Mouse (Mus musculus): ENCODE data around the gene Rpl11. TPM values are rescaled to one million over a fixed set of nuclear protein-coding genes. Genes with fewer than 3 reads are reported as not detected.
"Not testable (repeated sequence)": the region's sequence is repeated elsewhere in the genome, so short reads cannot be mapped to it uniquely, and the experiment has no call there.

The Rpl11 gene
- 575 and 596 TPM in 2 replicates for polyA plus RNA-seq (2014; fragmentation: Nextera tagmentation; extraction: Ambion mirVana)

GRCm38 (mm10) chr4:136053247-136053596 lies at the start of gene Rpl11:
Gene Rpl11, minus strand, starts transcription at chr4:136053428.
- Histone ChIP-seq H3K4me1 (replicated peaks; ENCODE audit: control insufficient read depth, insufficient read depth, low read length) (peaks cover 17% of the 10 kb centered on the region), H3K9ac (ENCODE audit: low read length) (peak within 1 kb of the TSS; percentile 95), H3K27ac (ENCODE audit: low read depth) (peak within 1 kb of the TSS; percentile 93), H3K4me2 (ENCODE audit: low read length) (peak within 1 kb of the TSS; percentile 100), H3K27me3 (replicated peaks; ENCODE audit: control insufficient read depth, insufficient read depth, low read length) (no peaks in the 10 kb centered on the region), H3K4me3 (ENCODE audit: low read depth, low read length) (peak within 1 kb of the TSS; percentile 94), H3K36me3 (ENCODE audit: control insufficient read depth, insufficient read depth, low read length) (peaks cover 41% of the 10 kb centered on the region), H3K9me3 (ENCODE audit: control insufficient read depth, low read length) (no peaks in the 10 kb centered on the region)
- ATAC-seq (replicated peaks; ENCODE audit: low FRiP score, low TSS enrichment, low read depth) (peak; percentile 94), DNase-seq (ENCODE audit: low spot score) (peak; percentile 95)
- WGBS: under 1% methylated on average over 21 of the region's 21 CpGs

DNA sequence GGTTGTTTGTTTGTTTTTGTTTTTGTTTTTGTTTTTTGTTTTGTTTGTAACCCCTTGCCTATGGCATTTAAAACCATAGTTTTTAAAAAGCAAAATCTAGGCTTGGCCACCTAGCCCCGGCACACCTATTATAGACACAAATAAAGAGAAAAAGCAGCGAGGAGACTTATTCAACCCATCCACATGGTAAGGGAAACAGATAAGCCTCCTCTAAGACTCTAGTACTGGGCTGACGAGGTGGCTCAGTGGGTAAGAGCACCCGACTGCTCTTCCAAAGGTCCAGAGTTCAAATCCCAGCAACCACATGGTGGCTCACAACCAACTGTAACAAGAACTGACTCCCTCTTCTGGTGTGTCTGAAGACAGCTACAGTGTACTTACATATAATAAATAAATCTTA lies 48.5 kb upstream of the Rpl11 start:
- H3K4me3 ChIP-seq (ENCODE audit: low read depth, low read length); H3K36me3 ChIP-seq (ENCODE audit: control insufficient read depth, insufficient read depth, low read length); H3K27ac ChIP-seq (ENCODE audit: low read depth); H3K27me3 ChIP-seq (replicated peaks; ENCODE audit: control insufficient read depth, insufficient read depth, low read length); H3K4me2 ChIP-seq (ENCODE audit: low read length); ATAC-seq (replicated peaks; ENCODE audit: low FRiP score, low TSS enrichment, low read depth); H3K9me3 ChIP-seq (ENCODE audit: control insufficient read depth, low read length); DNase-seq (ENCODE audit: low spot score); H3K4me1 ChIP-seq (replicated peaks; ENCODE audit: control insufficient read depth, insufficient read depth, low read length); H3K9ac ChIP-seq (ENCODE audit: low read length): not testable (repeated sequence)
- WGBS: 82% methylated on average over 4 of the region's 4 CpGs

DNA sequence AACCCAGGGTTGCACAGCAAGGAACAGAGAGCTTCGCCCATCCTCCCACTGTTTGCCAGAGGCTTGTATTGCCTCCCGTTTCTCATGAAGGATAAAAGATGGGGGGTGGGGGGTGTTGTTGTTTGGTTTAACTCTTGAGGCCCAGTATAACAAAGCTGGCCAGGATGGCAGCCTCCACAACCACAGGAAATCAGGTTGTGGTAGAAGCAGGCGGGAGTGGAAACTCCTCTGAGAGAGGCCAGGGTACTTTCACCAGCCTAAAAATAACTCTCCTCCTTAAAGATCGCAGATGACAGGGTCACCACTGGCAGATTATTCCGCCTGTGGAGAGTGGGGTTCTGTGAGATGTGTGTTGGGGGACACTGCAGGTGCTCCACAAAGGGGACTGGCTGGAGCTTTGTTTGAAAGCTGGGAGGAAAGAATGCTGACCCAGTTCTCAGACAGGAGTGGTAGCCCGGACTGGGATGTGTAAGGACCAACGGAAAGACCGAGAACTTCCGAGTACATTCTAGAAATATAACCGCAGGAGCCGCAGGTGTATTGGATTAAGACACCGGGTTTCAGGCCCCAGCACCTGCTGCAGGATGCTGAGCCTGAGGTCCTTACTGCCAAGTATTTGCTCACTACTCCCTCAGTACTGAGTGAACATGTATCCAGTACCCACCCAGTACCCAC lies 47.3 kb upstream of the Rpl11 start:
- Histone ChIP-seq H3K27ac (ENCODE audit: low read depth) (no peak overlapping the region), H3K9ac (ENCODE audit: low read length) (no peak overlapping the region), H3K4me1 (replicated peaks; ENCODE audit: control insufficient read depth, insufficient read depth, low read length) (peaks cover 5% of the 10 kb centered on the region; the same call in 1 of the 2 replicates), H3K9me3 (ENCODE audit: control insufficient read depth, low read length) (no peaks in the 10 kb centered on the region), H3K4me3 (ENCODE audit: low read depth, low read length) (no peak overlapping the region), H3K36me3 (ENCODE audit: control insufficient read depth, insufficient read depth, low read length) (no peaks in the 10 kb centered on the region), H3K4me2 (ENCODE audit: low read length) (no peak overlapping the region), H3K27me3 (replicated peaks; ENCODE audit: control insufficient read depth, insufficient read depth, low read length) (no peaks in the 10 kb centered on the region)
- ATAC-seq (replicated peaks; ENCODE audit: low FRiP score, low TSS enrichment, low read depth): no peak
- DNase-seq (ENCODE audit: low spot score): no peak
- WGBS: 67% methylated on average over 12 of the region's 12 CpGs

DNA sequence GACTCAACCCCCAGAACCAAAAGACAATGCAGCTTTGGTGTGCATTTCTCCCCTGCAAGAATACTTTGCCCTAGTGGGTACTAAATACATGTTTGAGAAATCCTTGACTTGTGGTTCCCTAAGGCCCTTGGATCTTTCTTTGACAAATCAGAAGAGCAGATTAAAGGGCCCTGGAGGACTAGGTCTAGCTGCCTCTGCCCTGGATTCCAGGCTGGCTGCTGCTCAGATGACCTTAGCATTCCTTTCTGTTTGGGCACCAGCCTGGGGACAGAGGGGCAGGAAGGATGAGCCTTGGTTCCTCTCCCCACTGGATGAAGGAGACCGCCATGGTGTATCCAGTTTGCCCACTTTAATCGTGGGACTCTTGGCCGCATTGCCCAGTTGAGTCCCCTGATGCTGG lies 45.2 kb upstream of the Rpl11 start:
- H3K9ac ChIP-seq (ENCODE audit: low read length): no peak overlapping the region
- no peaks in the 10 kb centered on the region for H3K36me3 ChIP-seq (ENCODE audit: control insufficient read depth, insufficient read depth, low read length)
- DNase-seq (ENCODE audit: low spot score): no peak
- H3K4me1 ChIP-seq (replicated peaks; ENCODE audit: control insufficient read depth, insufficient read depth, low read length): no peaks in the 10 kb centered on the region
- 93% methylated on average over 3 of the region's 3 CpGs for WGBS
- no peak overlapping the region for H3K4me2 ChIP-seq (ENCODE audit: low read length)
- H3K9me3 ChIP-seq (ENCODE audit: control insufficient read depth, low read length): no peaks in the 10 kb centered on the region
- no peak overlapping the region for H3K27ac ChIP-seq (ENCODE audit: low read depth)
- H3K4me3 ChIP-seq (ENCODE audit: low read depth, low read length): no peak overlapping the region
- H3K27me3 ChIP-seq (replicated peaks; ENCODE audit: control insufficient read depth, insufficient read depth, low read length): no peaks in the 10 kb centered on the region
- no peak for ATAC-seq (replicated peaks; ENCODE audit: low FRiP score, low TSS enrichment, low read depth)

DNA sequence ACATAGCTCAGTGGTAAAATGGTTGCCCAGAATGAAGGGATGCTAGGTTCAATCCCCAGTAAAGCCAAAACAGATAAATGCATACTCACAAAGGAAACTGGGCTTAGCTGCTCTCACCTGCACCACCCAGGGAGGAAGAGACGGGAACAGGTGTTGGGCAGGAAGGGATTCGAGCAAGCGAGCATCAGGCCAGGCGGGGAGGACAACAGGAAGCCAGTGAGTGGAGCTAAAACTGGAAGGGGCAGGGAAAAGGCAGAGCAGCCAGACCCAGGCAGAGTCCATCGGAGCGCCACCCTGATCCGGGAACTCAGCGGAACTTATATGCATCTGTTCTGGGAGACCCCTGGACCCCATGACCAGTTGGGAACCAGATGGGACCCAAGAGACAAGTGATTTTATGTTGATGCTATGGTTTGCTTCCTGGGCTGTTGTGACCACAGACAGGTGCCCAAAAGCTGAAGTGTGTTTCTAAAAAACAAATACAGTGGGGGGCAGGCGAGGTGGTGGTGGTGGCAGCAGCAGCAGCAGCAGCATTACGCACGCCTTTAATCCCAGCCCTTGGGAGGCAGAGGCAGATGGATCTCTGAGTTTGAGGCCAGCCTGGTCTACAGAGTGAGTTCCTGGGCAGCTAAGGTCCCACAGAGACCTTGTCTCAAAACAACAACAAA lies 43.4 kb upstream of the Rpl11 start:
- H3K27ac ChIP-seq (ENCODE audit: low read depth): no peak overlapping the region
- DNase-seq (ENCODE audit: low spot score) (no peak), ATAC-seq (replicated peaks; ENCODE audit: low FRiP score, low TSS enrichment, low read depth) (no peak)
- WGBS: 72% methylated on average over 11 of the region's 11 CpGs
- no peak overlapping the region for H3K4me3 ChIP-seq (ENCODE audit: low read depth, low read length)
- H3K9me3 ChIP-seq (ENCODE audit: control insufficient read depth, low read length): 0 out of 2 replicates have a peak, but pooled peaks cover 3% of the 10 kb centered on the region
- no peak overlapping the region for H3K9ac ChIP-seq (ENCODE audit: low read length)
- H3K36me3 ChIP-seq (ENCODE audit: control insufficient read depth, insufficient read depth, low read length): no peaks in the 10 kb centered on the region
- H3K4me2 ChIP-seq (ENCODE audit: low read length): no peak overlapping the region
- H3K4me1 ChIP-seq (replicated peaks; ENCODE audit: control insufficient read depth, insufficient read depth, low read length): no peaks in the 10 kb centered on the region
- H3K27me3 ChIP-seq (replicated peaks; ENCODE audit: control insufficient read depth, insufficient read depth, low read length): no peaks in the 10 kb centered on the region

GRCm38 (mm10) chr4:136095490-136096105 lies 42.4 kb upstream of the Rpl11 start:
- Histone ChIP-seq H3K27me3 (replicated peaks; ENCODE audit: control insufficient read depth, insufficient read depth, low read length) (no peaks in the 10 kb centered on the region), H3K4me3 (ENCODE audit: low read depth, low read length) (no peak overlapping the region), H3K36me3 (ENCODE audit: control insufficient read depth, insufficient read depth, low read length) (no peaks in the 10 kb centered on the region), H3K27ac (ENCODE audit: low read depth) (no peak overlapping the region), H3K4me2 (ENCODE audit: low read length) (no peak overlapping the region), H3K9me3 (ENCODE audit: control insufficient read depth, low read length) (0 out of 2 replicates have a peak, but pooled peaks cover 3% of the 10 kb centered on the region), H3K9ac (ENCODE audit: low read length) (no peak overlapping the region), H3K4me1 (replicated peaks; ENCODE audit: control insufficient read depth, insufficient read depth, low read length) (no peaks in the 10 kb centered on the region)
- 71% methylated on average over 9 of the region's 9 CpGs for WGBS
- ATAC-seq (replicated peaks; ENCODE audit: low FRiP score, low TSS enrichment, low read depth) (no peak), DNase-seq (ENCODE audit: low spot score) (no peak)

GRCm38 (mm10) chr4:136094519-136095219 lies 41.4 kb upstream of the Rpl11 start:
- H3K27me3 ChIP-seq (replicated peaks; ENCODE audit: control insufficient read depth, insufficient read depth, low read length): no peaks in the 10 kb centered on the region
- 0 out of 2 replicates have a peak, but pooled peaks cover 4% of the 10 kb centered on the region for H3K4me1 ChIP-seq (replicated peaks; ENCODE audit: control insufficient read depth, insufficient read depth, low read length)
- no peak overlapping the region for H3K4me2 ChIP-seq (ENCODE audit: low read length)
- no peaks in the 10 kb centered on the region for H3K36me3 ChIP-seq (ENCODE audit: control insufficient read depth, insufficient read depth, low read length)
- WGBS: 80% methylated on average over 18 of the region's 18 CpGs
- no peak overlapping the region for H3K4me3 ChIP-seq (ENCODE audit: low read depth, low read length)
- no peak overlapping the region for H3K9ac ChIP-seq (ENCODE audit: low read length)
- 0 out of 2 replicates have a peak, but pooled peaks cover 3% of the 10 kb centered on the region for H3K9me3 ChIP-seq (ENCODE audit: control insufficient read depth, low read length)
- ATAC-seq (replicated peaks; ENCODE audit: low FRiP score, low TSS enrichment, low read depth): no peak
- no peak overlapping the region for H3K27ac ChIP-seq (ENCODE audit: low read depth)
- no peak for DNase-seq (ENCODE audit: low spot score)

DNA sequence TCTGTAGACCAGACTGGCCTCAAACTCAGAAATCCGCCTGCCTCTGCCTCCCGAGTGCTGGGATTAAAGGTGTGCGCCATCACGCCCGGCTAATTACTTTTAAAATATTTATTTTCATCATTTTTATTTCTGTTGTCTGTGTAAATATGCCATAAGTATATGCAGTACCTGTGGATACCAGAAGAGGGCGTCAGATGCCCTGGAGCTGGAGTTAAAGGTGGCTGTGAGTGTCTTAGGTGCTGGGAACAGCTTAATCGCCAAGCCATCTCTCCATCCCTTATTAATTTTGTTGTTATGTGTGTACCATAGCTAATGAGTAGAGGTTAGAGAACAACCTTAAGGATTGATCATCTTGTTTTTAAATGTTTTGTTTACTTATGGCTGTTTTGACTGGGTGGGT lies 39.3 kb upstream of the Rpl11 start:
- DNase-seq (ENCODE audit: low spot score) (no peak), ATAC-seq (replicated peaks; ENCODE audit: low FRiP score, low TSS enrichment, low read depth) (no peak)
- Histone ChIP-seq H3K4me2 (ENCODE audit: low read length) (no peak overlapping the region), H3K27me3 (replicated peaks; ENCODE audit: control insufficient read depth, insufficient read depth, low read length) (no peaks in the 10 kb centered on the region), H3K9me3 (ENCODE audit: control insufficient read depth, low read length) (0 out of 2 replicates have a peak, but pooled peaks cover 3% of the 10 kb centered on the region), H3K4me3 (ENCODE audit: low read depth, low read length) (no peak overlapping the region), H3K27ac (ENCODE audit: low read depth) (no peak overlapping the region), H3K36me3 (ENCODE audit: control insufficient read depth, insufficient read depth, low read length) (no peaks in the 10 kb centered on the region), H3K9ac (ENCODE audit: low read length) (no peak overlapping the region), H3K4me1 (replicated peaks; ENCODE audit: control insufficient read depth, insufficient read depth, low read length) (0 out of 2 replicates have a peak, but pooled peaks cover 6% of the 10 kb centered on the region)
- 89% methylated on average over 7 of the region's 7 CpGs for WGBS

Data from intestine, embryonic 14.5 days (tissue).